Mouse (Mus musculus): Measurements from ENCODE around the gene Cdca3. TPM values are rescaled to one million over a fixed set of nuclear protein-coding genes. Genes with fewer than 3 reads are reported as not detected.
A peak's percentile ranks its signal among the peaks of the same experiment; 100 is the strongest.

Cdca3 gene
- polyA plus RNA-seq, 1 experiment from 2014 or later: 258 TPM

DNA sequence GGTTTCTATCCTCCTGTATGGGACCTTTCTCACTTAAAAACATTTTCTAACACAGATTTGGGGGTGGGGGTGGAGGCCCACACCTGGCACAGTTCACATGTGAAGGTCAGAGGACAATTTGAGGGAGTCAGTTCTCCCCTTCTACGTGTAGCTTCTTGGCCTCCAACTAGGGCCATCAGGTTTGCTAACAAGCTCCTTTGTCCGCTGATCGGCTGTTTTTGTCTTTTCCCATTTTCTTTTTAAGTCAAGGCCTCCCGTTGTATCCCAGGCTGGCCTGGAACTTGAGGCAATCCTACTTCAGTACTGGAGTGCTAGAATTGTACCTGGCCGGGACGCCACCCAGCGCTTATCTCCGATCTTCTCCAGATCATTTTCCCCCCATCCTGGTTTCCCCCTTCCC, 2.3 kb downstream of the Cdca3 start:
- DNase-seq (ENCODE audit: low spot score): no peak

DNA sequence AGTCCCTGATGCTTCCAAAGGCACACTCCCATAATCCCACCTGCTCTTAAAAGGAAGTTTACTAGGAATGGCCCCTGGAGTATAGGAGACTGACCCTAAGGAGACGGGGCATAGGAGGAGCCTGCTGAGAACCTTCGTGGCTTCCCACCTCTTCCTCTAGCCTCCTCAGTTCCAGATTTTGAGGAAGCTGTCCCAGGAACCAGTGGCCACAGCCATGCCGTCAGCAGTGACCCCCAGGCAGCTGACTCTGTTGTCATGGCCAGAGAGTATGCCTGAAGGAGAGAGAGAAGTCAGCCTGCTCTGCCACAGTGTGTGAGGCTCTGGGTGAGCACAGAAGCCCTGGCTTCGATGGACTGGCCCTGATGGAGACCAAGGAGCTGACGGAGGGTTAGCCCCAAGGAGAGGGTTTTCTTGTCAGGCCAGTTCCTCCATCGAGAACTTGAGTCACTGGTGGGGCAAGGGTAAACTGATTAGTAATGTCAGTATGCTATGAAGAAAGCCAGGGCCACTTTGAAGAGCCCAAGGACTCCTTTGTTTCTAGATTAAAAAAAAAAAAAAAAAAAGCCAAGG, 5.2 kb downstream of the Cdca3 start:
- no peak for DNase-seq (ENCODE audit: low spot score)

DNA sequence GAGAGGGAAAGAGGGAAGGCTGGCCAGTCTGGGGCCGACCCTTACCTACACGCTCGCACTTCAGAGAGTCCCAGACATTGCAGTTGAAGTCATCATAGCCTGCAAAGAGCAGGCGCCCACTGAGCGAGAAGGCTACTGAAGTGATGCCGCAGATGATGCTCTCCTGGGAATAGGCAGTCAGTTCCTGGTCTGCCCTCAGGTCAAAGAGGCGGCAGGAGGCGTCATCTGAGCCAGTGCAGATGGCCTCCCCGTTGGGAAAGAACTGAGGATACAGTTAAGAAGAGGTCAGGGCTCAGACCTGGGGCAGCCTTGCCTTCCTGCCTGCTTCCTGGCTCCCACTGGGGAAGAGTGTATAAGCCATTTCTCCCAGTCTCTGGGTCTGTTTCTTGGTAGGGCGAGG, 6.2 kb downstream of the Cdca3 start:
- no peak for DNase-seq (ENCODE audit: low spot score)

DNA sequence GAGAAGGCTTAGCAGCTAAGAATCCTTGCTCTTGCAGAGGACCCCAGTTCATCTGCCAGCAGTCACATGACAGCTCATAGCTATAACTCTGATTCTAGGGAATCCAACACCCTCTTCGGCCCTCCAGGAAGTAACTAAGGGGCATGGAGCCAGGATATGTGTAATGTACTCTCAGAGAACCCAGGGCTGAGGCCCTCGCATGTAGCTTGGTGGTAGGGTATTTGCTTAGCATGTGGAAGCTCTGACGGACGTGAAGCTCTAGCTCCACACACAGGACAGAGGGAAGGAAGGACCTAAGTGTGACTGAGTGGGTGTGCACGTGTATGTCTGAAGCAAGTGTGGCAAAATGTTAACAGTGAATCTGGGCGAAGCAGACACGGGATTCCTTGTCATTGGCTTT, 7.1 kb downstream of the Cdca3 start:
- no peak for DNase-seq (ENCODE audit: low spot score)

DNA sequence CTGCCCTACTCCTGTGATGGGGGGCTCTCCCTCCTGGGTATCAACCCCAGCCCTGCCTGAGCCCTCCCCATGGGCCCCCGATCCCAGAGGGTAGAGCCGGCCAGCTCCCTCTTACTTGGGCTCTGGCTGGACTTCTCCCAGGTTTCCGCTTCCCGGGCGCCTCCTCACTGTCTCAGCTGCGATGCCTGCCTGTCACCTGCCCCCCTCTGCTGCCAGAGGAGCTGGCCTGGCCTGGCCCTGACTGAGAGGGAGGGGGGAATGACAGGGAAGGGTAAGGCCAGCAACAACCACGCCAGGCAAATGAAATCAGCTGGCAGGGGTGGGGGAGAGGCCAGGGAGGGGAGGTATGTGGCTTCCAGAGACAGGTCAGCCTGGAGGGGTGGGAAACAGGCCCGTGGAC, 10.5 kb downstream of the Cdca3 start:
- no peak for DNase-seq (ENCODE audit: low spot score)

DNA sequence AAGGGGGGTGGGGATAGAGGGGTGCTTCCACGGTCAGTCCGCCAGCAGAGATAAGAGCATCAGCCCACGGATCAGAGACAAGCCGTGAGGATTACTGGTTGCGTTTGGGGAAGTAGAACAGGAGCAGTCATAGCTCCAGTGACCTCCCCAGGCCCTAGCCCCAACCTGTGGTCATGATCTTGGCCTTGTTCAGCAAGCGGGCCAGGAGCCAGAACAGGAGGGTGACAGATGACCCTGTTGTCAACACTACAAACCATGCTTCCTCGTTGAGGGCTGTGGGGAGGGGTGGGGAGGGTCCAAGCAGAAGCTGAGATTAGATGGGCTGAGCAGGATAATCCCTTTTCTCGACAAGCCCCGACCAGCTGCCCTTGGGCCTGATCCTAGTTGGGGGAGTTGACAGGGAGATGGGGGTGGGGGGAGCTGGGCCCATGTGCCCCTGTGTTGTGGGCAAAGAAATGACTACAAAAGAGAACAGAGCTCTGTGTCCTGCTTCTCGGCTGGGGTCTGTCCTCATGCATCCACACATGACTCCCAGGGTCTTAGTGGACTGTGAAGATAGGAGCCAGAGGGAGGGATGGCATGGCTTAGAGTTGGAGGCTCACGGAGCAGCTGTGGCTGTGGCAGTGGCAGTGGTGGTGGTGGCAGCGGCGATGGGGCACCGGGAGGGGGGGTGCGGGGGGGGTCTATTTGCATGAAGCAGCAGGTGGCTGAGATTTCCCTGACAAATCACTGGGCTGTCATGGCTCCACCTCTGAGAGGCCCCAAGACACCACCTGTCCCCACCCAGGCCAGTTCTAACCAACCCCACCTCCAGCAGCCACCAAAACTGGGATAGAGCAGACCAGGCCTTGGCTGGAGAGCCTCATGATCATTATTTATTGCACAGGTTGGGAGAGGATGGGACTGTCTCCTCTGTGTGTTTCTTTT, 11.2 kb downstream of the Cdca3 start, which contains the start of gene Gnb3:
Gene Gnb3, minus strand, starts transcription at position 35 of the 927 bp plus-strand sequence.
- no peak for DNase-seq (ENCODE audit: low spot score)

DNA sequence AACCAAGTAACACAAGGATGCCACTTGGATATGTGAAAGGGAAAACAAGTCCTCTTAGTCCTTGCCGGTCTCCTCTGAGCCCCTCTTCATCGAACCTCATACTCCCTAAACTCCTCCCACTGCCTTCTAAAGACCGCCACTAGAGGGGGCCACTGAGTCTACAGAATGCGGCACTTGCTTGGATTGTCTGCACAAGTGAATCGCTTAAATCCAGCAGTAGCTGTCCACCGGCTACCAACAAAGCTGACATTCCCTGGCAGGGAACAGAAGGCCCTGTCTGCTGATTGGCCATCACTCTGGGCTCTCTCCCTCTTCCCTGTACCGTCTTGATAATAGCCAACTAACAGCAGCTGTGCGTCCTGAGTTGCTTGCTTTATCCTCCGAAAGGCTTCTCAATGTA, 18.0 kb downstream of the Cdca3 start:
- peak; percentile 94 for DNase-seq (ENCODE audit: low spot score)

DNA sequence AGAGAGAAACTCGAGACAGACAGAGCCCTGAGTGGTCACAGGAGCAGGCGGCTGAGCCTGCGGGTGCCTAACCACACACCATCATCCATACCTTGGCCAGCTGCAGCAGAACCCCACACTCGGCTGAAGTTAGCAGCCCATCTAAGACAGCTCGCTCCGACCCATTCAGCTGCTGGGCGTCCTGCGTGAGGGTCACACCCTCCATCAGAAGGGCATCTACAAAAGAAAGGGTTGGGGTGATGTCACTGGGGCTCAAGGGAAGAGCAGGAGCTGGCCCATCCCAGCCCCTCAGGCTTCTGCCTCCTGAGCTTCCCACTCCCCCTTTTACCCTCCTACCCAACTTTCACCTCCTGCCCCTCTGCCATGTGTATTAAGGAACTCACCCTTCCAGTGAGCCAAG, 21.2 kb downstream of the Cdca3 start:
- DNase-seq (ENCODE audit: low spot score): no peak

DNA sequence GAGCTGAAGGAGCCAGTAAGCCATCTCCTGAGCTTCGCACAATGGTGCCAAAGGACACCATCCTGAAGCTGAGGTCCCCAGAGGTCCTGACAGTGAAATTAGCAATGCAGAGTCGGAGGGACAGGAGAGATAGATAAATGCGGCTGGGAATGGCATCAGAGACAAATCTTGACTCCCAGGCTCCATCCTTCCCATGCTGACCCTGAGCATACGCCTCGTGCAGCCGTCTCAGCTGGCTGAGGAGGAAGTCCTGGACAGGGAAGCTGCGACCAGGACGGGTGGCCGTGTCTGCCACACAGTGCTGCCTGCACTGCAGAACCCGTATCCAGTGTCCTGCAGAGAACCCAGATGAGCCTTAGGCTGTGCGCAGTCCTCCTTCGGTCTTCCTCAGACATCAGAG, 25.3 kb downstream of the Cdca3 start:
- no peak for DNase-seq (ENCODE audit: low spot score)

DNA sequence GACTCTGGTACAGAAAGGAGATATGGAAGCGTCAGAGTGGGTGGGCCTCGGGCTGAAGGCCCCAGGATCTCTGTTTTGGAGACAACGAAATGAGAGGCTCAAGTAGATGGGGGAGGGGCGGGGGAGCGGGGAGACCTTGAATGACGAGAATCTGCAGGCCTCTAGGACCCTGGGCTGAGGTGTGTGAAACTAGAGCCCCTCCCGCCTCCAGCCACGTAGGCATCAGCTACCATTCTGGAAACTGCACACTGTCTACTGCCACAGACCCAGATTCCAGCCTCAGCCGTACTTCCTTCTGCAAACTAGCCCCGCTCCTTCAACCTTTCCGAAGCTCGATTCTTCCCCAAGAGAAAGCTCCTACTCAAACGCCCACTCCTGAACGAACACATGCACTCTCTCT, 27.0 kb downstream of the Cdca3 start:
- DNase-seq (ENCODE audit: low spot score): no peak

DNA sequence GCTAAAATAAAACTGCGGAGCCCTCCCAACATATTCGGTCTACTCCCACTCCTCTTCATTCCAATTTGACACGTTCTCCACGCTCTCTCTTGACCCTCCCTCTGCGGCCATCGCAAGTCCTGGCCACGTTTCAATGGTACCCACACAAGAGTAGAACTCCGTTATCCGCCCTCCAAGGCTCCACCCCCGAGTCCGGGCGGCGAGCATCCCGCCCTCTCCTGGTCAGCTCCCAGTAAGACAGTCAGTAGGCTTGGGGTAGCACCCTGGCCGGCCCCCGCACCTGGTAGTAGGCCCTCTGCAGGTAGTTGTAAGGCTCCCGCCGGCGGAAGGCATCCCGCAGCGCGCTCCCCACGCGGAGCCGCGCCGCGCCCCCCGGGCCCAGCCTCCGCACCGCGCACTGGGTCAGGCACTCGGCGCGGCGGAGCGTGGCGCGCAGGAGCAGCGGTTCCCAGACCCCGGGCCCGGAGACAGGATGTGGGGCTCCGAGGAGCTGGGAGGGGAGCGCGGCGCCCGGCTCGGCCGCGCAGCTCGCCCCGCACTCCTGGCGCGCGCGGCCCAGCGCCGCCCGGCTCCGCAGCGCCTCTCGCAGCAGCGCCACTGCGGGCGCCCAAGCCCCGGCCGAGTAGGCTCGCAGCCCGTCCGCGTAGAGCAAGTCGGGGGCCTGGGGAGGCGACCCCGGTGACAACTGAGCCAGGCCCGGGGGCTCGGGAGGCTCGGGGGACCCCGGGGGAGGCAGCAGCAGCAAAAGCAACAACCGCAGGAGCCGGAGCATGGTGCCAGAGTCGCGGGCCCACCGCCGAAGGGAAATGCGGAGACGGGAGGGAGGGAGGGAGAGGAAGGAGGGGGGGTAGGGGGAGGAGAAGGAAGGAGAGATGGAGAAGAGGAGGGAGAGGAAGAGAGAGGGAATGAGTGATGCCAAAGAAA, 27.8 kb downstream of the Cdca3 start, which contains the start of gene P3h3:
Gene P3h3, minus strand, starts transcription at position 837 of the 924 bp plus-strand sequence.
- peak; percentile 76 for DNase-seq (ENCODE audit: low spot score)

DNA sequence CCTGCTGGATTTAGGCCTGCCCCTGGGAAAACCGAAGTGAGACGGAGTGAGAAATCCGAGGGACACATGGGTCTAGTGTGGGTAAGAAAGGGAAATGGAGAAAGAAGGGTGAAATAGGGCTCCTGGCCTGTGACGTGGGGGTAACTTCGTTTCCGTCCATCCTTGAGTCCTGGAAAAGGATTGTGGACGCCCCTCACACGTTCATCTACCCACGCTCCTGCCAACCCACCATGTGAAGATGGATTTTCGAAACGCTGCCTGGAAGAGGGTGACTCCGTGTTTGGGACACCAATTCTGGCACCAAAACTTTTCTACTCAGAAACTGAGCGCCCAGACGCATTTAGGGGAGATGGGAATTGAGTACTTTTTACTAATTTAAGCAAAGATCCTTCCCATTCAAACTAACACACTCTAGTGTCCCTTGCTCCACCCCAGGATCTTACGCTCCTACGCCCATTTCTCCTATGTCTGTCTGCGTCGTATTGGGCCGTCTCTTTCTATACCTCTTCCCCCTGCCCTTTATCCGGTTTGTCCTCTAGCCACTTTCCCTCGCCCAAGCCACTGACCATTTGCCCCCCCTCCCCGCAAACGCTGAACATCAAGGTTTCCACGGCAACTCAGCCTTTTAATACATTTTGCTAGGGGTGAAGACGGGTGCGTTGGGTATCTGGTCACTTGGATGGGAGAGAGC, 28.6 kb downstream of the Cdca3 start:
- DNase-seq (ENCODE audit: low spot score): no peak

DNA sequence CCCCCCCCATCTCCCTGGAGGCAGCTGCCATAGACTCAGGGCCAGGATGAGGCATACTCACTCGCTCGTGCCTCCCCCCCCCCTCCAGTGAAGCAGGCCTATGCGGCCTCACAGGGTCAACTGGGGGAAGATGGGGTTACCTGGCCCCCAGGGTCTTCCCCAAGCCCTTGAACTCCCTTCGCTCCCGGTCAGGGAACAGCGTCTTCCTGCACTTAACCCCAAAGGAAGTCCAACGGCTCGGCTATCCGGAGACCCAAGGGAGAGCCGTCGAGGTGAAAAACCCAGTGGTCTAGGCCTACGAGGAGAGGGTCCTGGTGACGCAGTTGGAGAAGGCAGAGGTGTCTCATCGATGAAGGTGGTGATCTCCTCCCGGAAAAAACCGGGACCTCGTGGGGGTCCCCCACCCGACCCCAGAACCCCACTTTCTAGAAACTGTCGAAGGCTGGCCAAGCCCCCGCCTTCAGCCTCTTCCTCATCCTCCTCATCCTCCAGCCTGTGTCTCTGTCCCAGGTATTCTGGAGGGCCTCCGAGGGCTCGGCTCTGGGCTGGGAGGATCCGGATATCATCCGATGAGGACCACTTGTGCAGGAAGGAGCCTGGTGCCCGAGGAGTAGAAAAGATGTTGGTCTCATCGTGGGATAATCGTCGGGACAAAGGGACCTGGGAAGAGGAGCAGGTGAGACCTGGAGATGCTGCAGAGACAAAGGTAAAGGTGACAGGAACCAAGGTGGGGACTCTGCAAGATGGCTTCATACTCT, 29.4 kb downstream of the Cdca3 start:
- DNase-seq (ENCODE audit: low spot score): no peak

DNA sequence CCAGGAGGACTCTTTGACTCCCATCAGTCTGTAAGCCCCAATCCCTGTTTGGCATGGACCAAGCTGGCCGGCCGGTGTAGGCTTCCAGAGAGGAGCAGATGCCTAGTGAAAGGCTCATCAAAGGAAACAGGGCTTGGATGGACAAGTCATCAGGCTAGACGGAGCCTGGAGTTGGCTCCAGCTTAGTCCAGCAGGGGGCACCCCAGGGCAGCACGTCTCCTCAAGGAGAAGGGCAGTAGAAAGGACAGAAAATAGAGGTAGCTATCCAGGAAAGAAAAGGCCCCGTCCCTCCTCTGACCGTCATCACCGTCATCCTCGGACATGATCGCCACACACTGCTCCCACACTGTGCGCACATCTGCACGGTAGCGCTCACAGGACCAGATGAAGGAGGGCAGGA, 30.4 kb downstream of the Cdca3 start:
- DNase-seq (ENCODE audit: low spot score): peak; percentile 77

DNA sequence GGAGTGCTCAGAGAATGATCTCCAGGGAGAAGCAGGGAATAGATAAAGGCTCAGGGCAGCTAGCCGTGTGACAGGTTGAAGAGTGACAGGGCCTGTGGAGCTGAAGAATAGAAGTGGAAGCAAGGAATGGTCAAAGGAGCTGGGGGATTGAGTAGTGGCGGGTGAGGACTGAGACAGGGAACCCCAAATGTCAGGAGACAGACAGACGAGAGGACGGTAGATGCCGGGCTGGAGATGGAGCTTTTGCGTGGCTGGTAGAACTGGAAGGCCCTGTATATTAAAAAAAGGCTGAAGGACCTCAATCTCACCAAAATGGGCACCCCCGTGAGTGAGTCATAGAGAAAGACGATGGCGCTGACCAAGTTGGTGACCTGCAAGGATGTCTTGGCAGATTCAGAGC, 31.2 kb downstream of the Cdca3 start:
- DNase-seq (ENCODE audit: low spot score): no peak

DNA sequence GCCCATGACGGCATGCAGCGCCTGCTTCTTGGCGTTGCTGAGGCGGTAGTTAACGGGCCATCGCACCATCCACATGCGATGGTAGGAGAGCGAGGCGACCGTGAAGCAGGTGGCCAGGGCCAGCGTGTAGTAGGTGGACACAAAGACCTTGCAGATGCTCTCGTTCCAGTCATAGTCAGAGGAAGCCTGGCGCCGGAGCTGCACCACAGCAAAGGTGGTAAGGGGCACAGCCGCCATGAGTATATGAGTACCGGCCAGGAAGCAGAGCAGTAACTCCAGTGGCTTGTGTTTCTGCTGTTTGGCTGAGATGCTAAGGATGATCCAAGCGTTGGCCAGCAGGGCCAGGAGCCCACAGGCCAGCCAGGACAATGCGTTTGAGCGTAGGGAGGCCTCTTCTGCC, 31.9 kb downstream of the Cdca3 start:
- DNase-seq (ENCODE audit: low spot score): no peak

DNA sequence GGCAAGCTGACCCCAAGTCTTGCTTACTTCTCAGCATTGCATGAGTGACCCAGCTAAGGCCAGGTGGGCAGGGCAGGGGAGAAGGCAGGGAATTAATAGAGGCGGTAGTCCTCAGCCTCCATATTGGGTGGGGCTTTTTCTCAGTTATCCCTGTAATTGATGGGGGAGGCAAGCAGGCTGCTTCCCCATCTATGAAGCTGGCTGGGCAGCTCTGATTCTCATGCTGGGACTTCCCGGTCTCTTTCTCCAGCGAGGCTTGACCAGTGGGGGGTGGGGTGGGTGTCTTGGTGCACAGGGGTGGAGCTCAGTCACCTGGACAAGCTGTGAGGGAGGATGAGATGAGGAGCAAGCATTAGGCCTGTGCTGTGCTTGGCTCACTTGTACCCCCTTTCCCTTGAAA, 32.5 kb downstream of the Cdca3 start:
- DNase-seq (ENCODE audit: low spot score): no peak

DNA sequence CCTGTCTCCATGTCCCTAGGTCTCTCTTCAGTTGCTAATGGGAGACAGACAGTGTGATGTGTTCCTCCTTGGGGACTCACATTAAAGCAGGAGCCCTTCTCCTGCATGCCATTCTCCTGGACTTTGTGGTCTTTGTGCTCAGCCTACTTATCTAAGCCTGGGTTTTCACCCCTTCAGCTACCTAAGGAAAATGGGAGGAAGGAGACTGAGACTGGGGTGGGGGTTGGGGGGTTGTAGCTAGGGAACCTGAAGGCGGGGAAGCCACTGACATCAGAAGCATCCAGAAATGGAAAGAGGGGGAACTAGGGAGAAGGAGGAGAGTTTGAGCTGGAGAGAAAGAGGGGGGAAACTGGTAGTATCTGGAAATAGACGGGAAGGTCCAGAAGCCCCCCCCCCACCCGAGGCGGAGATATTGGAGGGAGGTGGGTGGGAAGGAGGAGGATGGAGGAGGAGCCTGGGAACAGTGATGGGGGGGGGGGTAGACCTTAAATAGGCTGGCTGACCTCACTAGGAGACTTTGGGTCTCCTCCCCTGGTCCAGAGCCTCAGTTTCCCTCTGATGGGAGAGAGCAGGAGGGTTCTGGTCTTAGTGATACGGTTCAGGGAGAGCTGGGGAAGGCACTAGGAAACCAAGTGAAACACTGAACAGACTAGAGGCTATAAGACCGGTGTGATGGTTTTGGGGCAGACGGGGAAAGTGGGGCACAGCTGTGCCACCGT, 33.2 kb downstream of the Cdca3 start:
- no peak for DNase-seq (ENCODE audit: low spot score)

DNA sequence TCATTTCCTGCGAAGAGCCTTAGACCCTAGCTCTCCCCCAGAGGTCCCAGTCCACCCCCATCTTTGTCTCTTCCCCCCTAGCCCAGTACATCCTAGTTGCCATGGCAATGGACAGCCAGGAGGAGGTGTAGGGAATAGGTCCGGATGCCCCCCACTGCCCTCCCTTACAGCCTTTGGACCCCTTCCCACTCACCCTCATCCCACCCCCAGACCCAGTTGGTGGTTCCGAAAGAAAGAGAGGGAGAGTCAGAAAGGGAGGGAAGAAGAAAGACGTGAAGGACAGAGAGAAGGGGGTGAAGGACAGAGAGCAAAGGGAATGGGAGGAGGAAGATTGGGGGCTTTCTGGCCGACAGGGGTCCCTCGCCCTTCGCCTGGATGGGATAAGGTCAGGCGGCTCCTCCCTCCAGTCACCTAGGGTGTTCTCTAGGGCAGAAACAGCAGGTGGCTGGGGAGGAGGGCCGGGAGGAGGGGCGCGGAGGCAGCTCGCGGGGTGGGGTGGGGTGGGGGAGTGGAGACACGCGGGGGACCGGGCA, 33.8 kb downstream of the Cdca3 start:
- peak; percentile 87 for DNase-seq (ENCODE audit: low spot score)

Measured in thymus, postnatal 0 days (tissue).